Mouse (Mus musculus) stomach, postnatal 0 days (tissue): ENCODE measurements around the gene Zfp316. TPM values are rescaled to one million over a fixed set of nuclear protein-coding genes. Genes with fewer than 3 reads are reported as not detected.

Experiments
- ATAC-seq: fragments of 200-750 bp; cut with Nextera tagmentation; 2 replicates; pipeline ENCODE4 v1.8.0; 2017; ENCODE audit not compliant: low FRiP score, low TSS enrichment
- DNase-seq: peaks from one replicate; pipeline ENCODE4 v3.0.0-alpha.2; 2016; ENCODE audit warnings: low spot score
- H3K27ac ChIP-seq: fragments of 300-500 bp; sonication (generic); replicated peaks from 2 replicates; pipeline ENCODE4 v1.5.1; 2014; ENCODE audit warnings: mild to moderate bottlenecking, control low read depth
- H3K27me3 ChIP-seq: fragments of 300-500 bp; sonication (generic); 2 replicates; pipeline ENCODE4 v1.6.1; 2014; ENCODE audit warnings: low read length; ENCODE audit not compliant: control insufficient read depth, insufficient read depth
- H3K36me3 ChIP-seq: fragments of 300-500 bp; sonication (generic); 2 replicates; pipeline ENCODE4 v1.6.1; 2014; ENCODE audit warnings: low read length, mixed read lengths; ENCODE audit not compliant: control insufficient read depth, insufficient read depth
- H3K4me1 ChIP-seq: fragments of 300-500 bp; sonication (generic); replicated peaks from 2 replicates; pipeline ENCODE4 v1.6.1; 2014; ENCODE audit warnings: antibody characterized with exemption; ENCODE audit not compliant: control insufficient read depth, insufficient read depth
- H3K4me2 ChIP-seq: fragments of 300-500 bp; sonication (generic); replicated peaks from 2 replicates; pipeline ENCODE4 v1.6.1; 2014; ENCODE audit warnings: low read depth, mild to moderate bottlenecking, control low read depth, moderate library complexity
- H3K4me3 ChIP-seq: fragments of 300-500 bp; sonication (generic); 2 replicates; pipeline ENCODE4 v1.5.1; 2014; ENCODE audit warnings: low read depth, low read length, control low read depth
- H3K9ac ChIP-seq: fragments of 300-500 bp; sonication (generic); 2 replicates; pipeline ENCODE4 v1.6.1; 2014; ENCODE audit warnings: mild to moderate bottlenecking, low read length, control low read depth, mixed read lengths
- H3K9me3 ChIP-seq: fragments of 300-500 bp; sonication (generic); 2 replicates; pipeline ENCODE4 v1.6.1; 2016; ENCODE audit warnings: low read length; ENCODE audit not compliant: control insufficient read depth
- CTCF ChIP-seq: IDR thresholded peaks from 2 replicates; pipeline ENCODE4 v1.5.1; 2016; ENCODE audit warnings: antibody characterized with exemption, low read depth, mild to moderate bottlenecking, moderate library complexity
- EP300 ChIP-seq: optimal IDR thresholded peaks from 2 replicates; pipeline ENCODE3; 2016; ENCODE audit warnings: antibody characterized with exemption
- WGBS: fragments of 180-500 bp; shearing (Covaris S2); extraction: QIAGEN DNeasy Blood & Tissue Kit; methylation state at CpG from one replicate; pipeline ENCODE4 v1.1.7; 2014; 5-methylcytosine and 5-hydroxymethylcytosine counted together
- polyA plus RNA-seq: library from polyadenylated mRNA; unstranded; fragments of >200 nt; fragmentation: Nextera tagmentation; extraction: Ambion mirVana; gene quantifications from 2 replicates; pipeline ENCODE4 v1.2.1, GENCODE M21; 2015

Zfp316 gene
- polyA plus RNA-seq, 1 experiment from 2014 or later, result 1.4 TPM

DNA sequence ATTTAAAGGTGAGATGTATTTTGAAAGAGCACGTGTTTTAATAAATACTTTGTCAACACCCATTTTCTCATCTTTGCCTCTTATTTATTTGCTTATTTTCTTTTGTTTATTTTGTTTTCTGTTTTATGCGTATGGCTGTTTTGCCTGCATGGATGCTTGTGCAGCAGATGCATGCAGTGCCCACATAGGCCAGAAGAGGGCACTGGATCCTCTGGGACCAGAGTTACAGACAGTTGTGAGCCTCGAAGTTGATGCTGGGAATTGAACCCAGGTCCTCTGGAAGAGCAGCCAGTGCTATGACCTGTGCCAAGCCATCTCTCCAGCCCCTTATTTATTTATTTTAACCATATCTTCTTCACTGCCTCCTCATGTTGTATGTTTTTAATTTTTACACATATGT lies 64.8 kb downstream of the Zfp316 start:
- DNase-seq (no peak), ATAC-seq (no peak)
- no peak overlapping the region for H3K4me2 ChIP-seq
- H3K36me3 ChIP-seq, result no peaks in the 10 kb centered on the region
- H3K4me1 ChIP-seq, result no peaks in the 10 kb centered on the region
- H3K27me3 ChIP-seq, result no peaks in the 10 kb centered on the region
- no peak overlapping the region for H3K4me3 ChIP-seq
- TF ChIP-seq CTCF (peak; percentile 53), EP300 (no peak)
- 73% methylated on average over 3 of the region's 3 CpGs for WGBS
- H3K9ac ChIP-seq, result no peak overlapping the region
- 0 out of 2 replicates have a peak, but pooled peaks cover 3% of the 10 kb centered on the region for H3K9me3 ChIP-seq
- no peak overlapping the region for H3K27ac ChIP-seq

Other genes starting within 250 kb of the Zfp316 start
- 15.4 and 15.6 TPM in 2 replicates for gene Rnf216, start 157.0 kb downstream of the Zfp316 start, polyA plus RNA-seq
- gene Olfr718-ps1, start 122.4 kb downstream of the Zfp316 start, polyA plus RNA-seq, result not detected in 2 replicates
- gene Rbak, start 89.2 kb downstream of the Zfp316 start, polyA plus RNA-seq, result 4.2 and 5.2 TPM in 2 replicates
- gene Spdye4b, start 89.0 kb downstream of the Zfp316 start, polyA plus RNA-seq, result not detected in 2 replicates
- gene Spdye4a, start 43.1 kb downstream of the Zfp316 start, polyA plus RNA-seq, result 0.05 TPM in 1 of 2 replicates, not detected in the other
- 4.2 and 4.5 TPM in 2 replicates for gene Zfp12, start 34.9 kb downstream of the Zfp316 start, polyA plus RNA-seq
- 0.06 TPM in 2 replicates for gene Zfp853, start 23.6 kb upstream of the Zfp316 start, polyA plus RNA-seq
- 15.7 and 18.5 TPM in 2 replicates for gene E130309D02Rik, start 45.3 kb upstream of the Zfp316 start, polyA plus RNA-seq
- 62.6 and 65.2 TPM in 2 replicates for gene Zdhhc4, start 59.2 kb upstream of the Zfp316 start, polyA plus RNA-seq
- gene Grid2ip, start 87.3 kb upstream of the Zfp316 start, polyA plus RNA-seq, result 0.86 and 1.4 TPM in 2 replicates
- gene Kdelr2, start 133.8 kb upstream of the Zfp316 start, polyA plus RNA-seq, result 287 and 315 TPM in 2 replicates
- gene Daglb, start 194.6 kb upstream of the Zfp316 start, polyA plus RNA-seq, result 5.5 and 5.9 TPM in 2 replicates